Mouse (Mus musculus) heart, embryonic 15.5 days (tissue): ENCODE measurements around the gene Ogfod2. TPM values are rescaled to one million over a fixed set of nuclear protein-coding genes. Genes with fewer than 3 reads are reported as not detected.

ENCODE experiments used
- ATAC-seq: fragments of 200-750 bp; cut with Nextera tagmentation; replicated peaks from 2 replicates; pipeline ENCODE4 v1.8.0; 2017; ENCODE audit warnings: low read depth, moderate TSS enrichment; ENCODE audit not compliant: insufficient number of reproducible peaks, insufficient read depth, low FRiP score
- H3K27ac ChIP-seq: fragments of 300-500 bp; sonication (generic); 2 replicates; pipeline ENCODE4 v1.5.1; 2015; ENCODE audit warnings: mild to moderate bottlenecking, inconsistent platforms
- H3K27me3 ChIP-seq: fragments of 300-500 bp; sonication (generic); 2 replicates; pipeline ENCODE4 v1.6.1; 2015; ENCODE audit warnings: inconsistent platforms
- H3K36me3 ChIP-seq: fragments of 300-500 bp; sonication (generic); 2 replicates; pipeline ENCODE4 v1.6.1; 2015; ENCODE audit warnings: mild to moderate bottlenecking, inconsistent platforms
- H3K4me1 ChIP-seq: fragments of 300-500 bp; sonication (generic); replicated peaks from 2 replicates; pipeline ENCODE4 v1.6.1; 2015; ENCODE audit warnings: inconsistent platforms
- H3K4me2 ChIP-seq: fragments of 300-500 bp; sonication (generic); 2 replicates; pipeline ENCODE4 v1.6.1; 2015; ENCODE audit warnings: inconsistent platforms, mild to moderate bottlenecking, moderate library complexity
- H3K4me3 ChIP-seq: fragments of 300-500 bp; sonication (generic); 2 replicates; pipeline ENCODE4 v1.5.1; 2015; ENCODE audit warnings: mild to moderate bottlenecking, inconsistent platforms
- H3K9ac ChIP-seq: fragments of 300-500 bp; sonication (generic); 2 replicates; pipeline ENCODE4 v1.6.1; 2015; ENCODE audit warnings: mild to moderate bottlenecking, inconsistent platforms
- H3K9me3 ChIP-seq: fragments of 300-500 bp; sonication (generic); replicated peaks from 2 replicates; pipeline ENCODE4 v1.6.1; 2016; ENCODE audit warnings: inconsistent platforms
- WGBS: fragments of 180-500 bp; shearing (Covaris S2); methylation state at CpG from one replicate; pipeline ENCODE4 v1.1.7; 2015; ENCODE audit warnings: mixed read lengths; 5-methylcytosine and 5-hydroxymethylcytosine counted together
- polyA plus RNA-seq: library from polyadenylated mRNA; unstranded; fragments of >200 nt; fragmentation: Nextera tagmentation; extraction: Ambion mirVana; gene quantifications from 2 replicates; pipeline ENCODE4 v1.2.1, GENCODE M21; 2015

Ogfod2 gene
- polyA plus RNA-seq, 1 experiment from 2014 or later, result 18.2 TPM

GRCm38 (mm10) chr5:124082941-124083688 lies 29.0 kb upstream of the Ogfod2 start:
- Histone ChIP-seq H3K36me3 (no peaks in the 10 kb centered on the region), H3K9me3 (no peaks in the 10 kb centered on the region), H3K4me2 (no peak overlapping the region), H3K4me3 (no peak overlapping the region), H3K9ac (no peak overlapping the region), H3K27ac (no peak overlapping the region), H3K4me1 (peaks cover 17% of the 10 kb centered on the region), H3K27me3 (no peaks in the 10 kb centered on the region)
- WGBS, result 86% methylated on average over 17 of the region's 17 CpGs
- no peak for ATAC-seq

DNA sequence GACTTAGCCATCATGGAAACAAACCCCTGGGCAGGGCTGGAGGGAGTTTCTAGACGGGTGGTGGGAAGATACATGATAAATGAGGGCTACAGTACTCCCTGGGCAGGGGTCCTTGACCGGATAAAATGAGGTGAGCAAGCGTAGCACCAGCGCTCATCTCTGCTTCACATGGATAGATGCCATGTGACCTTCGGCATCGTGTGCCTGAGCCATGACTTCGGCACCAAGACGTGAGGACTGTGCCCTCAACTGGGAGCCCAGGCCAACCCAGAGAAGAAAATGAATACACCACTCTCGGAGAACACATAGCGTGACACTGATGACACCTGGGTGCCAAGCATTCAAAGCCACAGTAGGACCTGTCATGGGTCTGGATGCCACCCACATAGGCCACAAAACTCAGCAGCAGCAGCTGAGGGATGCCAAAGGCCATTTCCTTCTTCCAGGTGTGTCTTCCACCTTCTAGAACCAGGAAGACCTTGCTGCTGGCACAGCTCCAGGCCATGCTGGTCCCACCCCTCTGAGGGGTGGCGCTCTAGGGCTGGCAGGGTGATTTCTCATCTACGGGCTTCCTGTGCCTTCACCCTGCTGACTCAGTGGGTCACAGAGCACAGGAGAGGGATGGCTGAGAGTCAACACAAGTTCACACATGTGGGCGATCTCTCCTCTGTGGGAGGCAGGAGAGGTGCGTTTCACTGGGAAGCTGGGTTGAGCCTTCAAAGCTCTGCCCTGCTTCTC lies 28.1 kb upstream of the Ogfod2 start:
- ATAC-seq, result no peak
- Histone ChIP-seq H3K27me3 (no peaks in the 10 kb centered on the region), H3K9me3 (no peaks in the 10 kb centered on the region), H3K4me2 (no peak overlapping the region), H3K4me3 (no peak overlapping the region), H3K4me1 (peaks cover 14% of the 10 kb centered on the region), H3K9ac (no peak overlapping the region), H3K27ac (no peak overlapping the region), H3K36me3 (no peaks in the 10 kb centered on the region)
- WGBS, result 79% methylated on average over 14 of the region's 14 CpGs

DNA sequence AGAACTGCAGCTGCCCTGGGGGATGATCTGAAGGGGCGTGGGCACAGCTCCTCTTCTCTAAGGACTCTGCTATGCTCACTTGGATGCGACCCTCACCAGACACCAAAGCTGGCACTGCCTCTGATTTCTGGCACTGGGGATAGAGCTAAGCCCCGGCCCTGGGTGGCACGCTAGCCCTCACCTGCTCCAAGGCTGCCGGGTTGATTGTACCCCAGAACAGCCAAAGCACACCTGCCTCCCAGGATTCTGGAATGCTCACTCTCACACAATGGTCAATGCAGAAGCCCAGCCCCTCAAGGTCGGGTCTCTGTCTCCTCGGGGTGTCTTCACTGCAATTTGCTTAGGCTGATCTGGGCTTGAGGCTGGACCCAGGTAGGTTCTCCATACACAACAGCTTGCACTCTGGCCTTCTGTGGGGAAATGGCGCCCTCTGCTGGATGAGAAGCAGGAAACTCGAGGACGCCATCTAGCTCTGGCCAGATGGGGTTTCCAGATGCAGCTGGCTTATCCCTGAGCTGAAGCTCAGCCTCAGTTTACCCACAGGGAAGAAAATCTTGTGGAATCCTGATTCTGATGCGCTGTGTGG lies 27.4 kb upstream of the Ogfod2 start:
- Histone ChIP-seq H3K27me3 (no peaks in the 10 kb centered on the region), H3K9ac (no peak overlapping the region), H3K9me3 (no peaks in the 10 kb centered on the region), H3K4me2 (no peak overlapping the region), H3K27ac (no peak overlapping the region), H3K36me3 (no peaks in the 10 kb centered on the region), H3K4me1 (peaks cover 10% of the 10 kb centered on the region), H3K4me3 (no peak overlapping the region)
- 40% methylated on average over 11 of the region's 11 CpGs for WGBS
- ATAC-seq, result peak; percentile 34

GRCm38 (mm10) chr5:124085513-124085912 lies 26.6 kb upstream of the Ogfod2 start:
- no peaks in the 10 kb centered on the region for H3K27me3 ChIP-seq
- H3K9ac ChIP-seq, result no peak overlapping the region

DNA sequence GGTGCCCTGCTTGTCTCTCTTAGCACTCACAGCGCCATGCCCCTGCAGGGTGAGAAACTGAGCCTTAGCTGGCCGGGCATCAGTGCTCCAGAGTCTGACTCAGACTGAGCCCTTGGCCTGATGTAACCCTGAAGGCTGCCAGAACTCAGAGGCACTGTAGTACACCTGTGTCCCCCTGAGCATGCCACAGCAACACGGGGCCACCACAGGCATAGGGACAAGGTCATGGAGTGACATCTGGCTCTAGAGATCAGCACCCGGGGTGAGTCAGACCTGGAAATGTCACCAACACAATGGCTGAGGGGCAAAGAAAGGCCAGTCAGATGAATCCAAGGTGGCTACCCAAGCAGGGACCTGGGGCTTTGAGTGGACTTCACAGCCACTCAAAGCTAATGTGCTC lies 25.2 kb upstream of the Ogfod2 start:
- H3K9ac ChIP-seq, result no peak overlapping the region
- no peak overlapping the region for H3K4me3 ChIP-seq
- WGBS, result 68% methylated on average over 4 of the region's 4 CpGs
- no peak overlapping the region for H3K4me2 ChIP-seq
- H3K9me3 ChIP-seq, result no peaks in the 10 kb centered on the region
- H3K36me3 ChIP-seq, result no peaks in the 10 kb centered on the region
- H3K4me1 ChIP-seq, result no peaks in the 10 kb centered on the region
- no peak overlapping the region for H3K27ac ChIP-seq
- ATAC-seq, result no peak
- H3K27me3 ChIP-seq, result no peaks in the 10 kb centered on the region

More at GRCm38 (mm10) chr5:124085513-124085912, 26.6 kb upstream of the Ogfod2 start:
- 63% methylated on average over 3 of the region's 3 CpGs for WGBS
- ATAC-seq, result no peak
- H3K36me3 ChIP-seq, result no peaks in the 10 kb centered on the region
- no peak overlapping the region for H3K4me2 ChIP-seq
- H3K4me3 ChIP-seq, result no peak overlapping the region
- H3K9me3 ChIP-seq, result no peaks in the 10 kb centered on the region
- peaks cover 4% of the 10 kb centered on the region for H3K4me1 ChIP-seq
- no peak overlapping the region for H3K27ac ChIP-seq

DNA sequence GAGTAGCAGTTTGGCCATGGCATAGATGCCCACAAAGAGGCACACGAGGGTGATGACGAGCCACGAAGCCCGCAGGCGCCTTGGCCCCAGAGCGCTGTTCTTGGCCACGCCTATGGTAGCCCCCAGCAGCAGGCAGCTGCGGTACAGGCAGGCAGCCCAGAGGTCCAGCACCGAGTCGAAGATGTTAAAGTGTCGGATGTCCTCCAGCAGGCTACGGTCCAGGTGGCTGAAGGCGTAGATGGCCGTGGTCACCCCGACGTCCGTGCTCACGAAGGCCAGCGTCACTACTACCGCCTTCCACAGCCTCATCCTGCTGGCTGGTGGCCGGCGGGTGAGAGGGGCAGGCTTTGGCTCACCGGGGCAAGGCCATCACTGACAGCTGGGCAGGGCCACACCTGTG lies 22.2 kb upstream of the Ogfod2 start:
- H3K4me2 ChIP-seq, result no peak overlapping the region
- no peaks in the 10 kb centered on the region for H3K27me3 ChIP-seq
- no peaks in the 10 kb centered on the region for H3K36me3 ChIP-seq
- H3K27ac ChIP-seq, result no peak overlapping the region
- H3K9ac ChIP-seq, result no peak overlapping the region
- 77% methylated on average over 23 of the region's 23 CpGs for WGBS
- no peak for ATAC-seq
- H3K4me3 ChIP-seq, result no peak overlapping the region
- H3K4me1 ChIP-seq, result peaks cover 8% of the 10 kb centered on the region
- no peaks in the 10 kb centered on the region for H3K9me3 ChIP-seq

- ATAC-seq, result no peak
- no peak overlapping the region for H3K4me2 ChIP-seq
- no peak overlapping the region for H3K27ac ChIP-seq
- no peaks in the 10 kb centered on the region for H3K36me3 ChIP-seq
- peaks cover 20% of the 10 kb centered on the region for H3K4me1 ChIP-seq
- 48% methylated on average over 9 of the region's 9 CpGs for WGBS
- H3K9me3 ChIP-seq, result no peaks in the 10 kb centered on the region
- H3K27me3 ChIP-seq, result no peaks in the 10 kb centered on the region
- no peak overlapping the region for H3K9ac ChIP-seq
- no peak overlapping the region for H3K4me3 ChIP-seq
Measured at GRCm38 (mm10) chr5:124091951-124092406, 20.1 kb upstream of the Ogfod2 start.

GRCm38 (mm10) chr5:124093120-124093794 lies 18.8 kb upstream of the Ogfod2 start:
- H3K27me3 ChIP-seq, result no peaks in the 10 kb centered on the region
- no peaks in the 10 kb centered on the region for H3K36me3 ChIP-seq
- H3K9me3 ChIP-seq, result no peaks in the 10 kb centered on the region
- H3K4me3 ChIP-seq, result no peak overlapping the region
- 62% methylated on average over 11 of the region's 11 CpGs for WGBS
- H3K4me2 ChIP-seq, result no peak overlapping the region
- ATAC-seq, result no peak; the same call in 1 of the 2 replicates
- H3K9ac ChIP-seq, result no peak overlapping the region
- H3K27ac ChIP-seq, result no peak overlapping the region
- H3K4me1 ChIP-seq, result peaks cover 20% of the 10 kb centered on the region

GRCm38 (mm10) chr5:124093852-124094604 lies 18.1 kb upstream of the Ogfod2 start:
- Histone ChIP-seq H3K4me3 (no peak overlapping the region), H3K4me2 (no peak overlapping the region), H3K9ac (no peak overlapping the region), H3K27me3 (no peaks in the 10 kb centered on the region), H3K27ac (no peak overlapping the region), H3K36me3 (no peaks in the 10 kb centered on the region), H3K9me3 (no peaks in the 10 kb centered on the region), H3K4me1 (peaks cover 20% of the 10 kb centered on the region)
- ATAC-seq, result no peak
- 86% methylated on average over 12 of the region's 12 CpGs for WGBS

- Histone ChIP-seq H3K9ac (peak overlapping the region; percentile 47; the same call in 1 of the 2 replicates), H3K4me1 (peaks cover 20% of the 10 kb centered on the region), H3K27ac (no peak overlapping the region), H3K4me3 (peak overlapping the region; percentile 53), H3K4me2 (peak overlapping the region; percentile 83), H3K27me3 (no peaks in the 10 kb centered on the region), H3K36me3 (no peaks in the 10 kb centered on the region), H3K9me3 (no peaks in the 10 kb centered on the region)
- WGBS, result 17% methylated on average over 19 of the region's 19 CpGs
- ATAC-seq, result peak; percentile 16
Measured at GRCm38 (mm10) chr5:124095077-124095581, 17.0 kb upstream of the Ogfod2 start.
